In genomic region chr9:58216402-58216801, GRCm38 (mm10) we compare ENCODE assay signal across 10 mouse cellular contexts. TPM values are rescaled to one million over a fixed set of nuclear protein-coding genes. Genes with fewer than 3 reads are reported as not detected.
DNase-seq lines count a peak whose midpoint lies in the region; TF ChIP-seq lines count a peak whose summit lies in the region.
"Had no signal": no experiment of that assay in that cellular context is flagged by ENCODE, and none has a peak within 500 bp of the region (broad histone marks: within the 10 kb centered on the region; RNA-seq: fewer than 3 reads in every experiment).

No protein-coding gene starts in this region.

- H3ac ChIP-seq in myocyte (ENCODE audit: control insufficient read depth, insufficient read length), result no peak overlapping the region

- no peak overlapping the region for H3K27ac ChIP-seq in spleen, adult 2 months (ENCODE audit: insufficient read depth, low read length)
- H3K27ac ChIP-seq in forebrain, embryonic 10.5 days, result 0 out of 2 replicates have a peak overlapping the region, but pooled peaks have one; percentile 30
- H3K27ac ChIP-seq: heart, embryonic 15.5 days had no signal

- H3K27me3 ChIP-seq in spleen, adult 2 months (ENCODE audit: control insufficient read depth, insufficient read depth, low read length), result no peaks in the 10 kb centered on the region
- peaks cover 9% of the 10 kb centered on the region; the same call in 1 of the 2 replicates for H3K27me3 ChIP-seq in forebrain, embryonic 10.5 days (ENCODE audit: poor library complexity, severe bottlenecking)
- no peaks in the 10 kb centered on the region for H3K27me3 ChIP-seq in myocyte (ENCODE audit: control insufficient read depth, insufficient read depth, insufficient read length)
- H3K27me3 ChIP-seq: heart, embryonic 15.5 days had no signal

- no peak overlapping the region for H3K4me2 ChIP-seq in myocyte (ENCODE audit: low read depth)
- H3K4me2 ChIP-seq: heart, embryonic 15.5 days had no signal

- H3K9me3 ChIP-seq in forebrain, embryonic 10.5 days, result no peaks in the 10 kb centered on the region
- H3K9me3 ChIP-seq: heart, embryonic 15.5 days; megakaryocyte, embryonic 14.5 days had no signal

- H3K4me3 ChIP-seq in spleen, adult 2 months (ENCODE audit: extremely low read depth, insufficient read depth, insufficient read length), result no peak overlapping the region
- no peak overlapping the region for H3K4me3 ChIP-seq in forebrain, embryonic 10.5 days
- no peak overlapping the region for H3K4me3 ChIP-seq in myocyte
- H3K4me3 ChIP-seq: heart, embryonic 15.5 days; megakaryocyte, embryonic 14.5 days had no signal

- no peaks in the 10 kb centered on the region for H3K79me2 ChIP-seq in myocyte (ENCODE audit: control insufficient read depth, insufficient read depth)

- peak; percentile 22; the same call in 1 of the 2 replicates for TF ChIP-seq CTCF in spleen, adult 2 months (IDR thresholded peaks at IDR 0.05; ENCODE audit: extremely low read depth, insufficient read depth, insufficient read length, insufficient replicate concordance)

- peaks cover 22% of the 10 kb centered on the region for H3K36me3 ChIP-seq in spleen, adult 2 months (ENCODE audit: control insufficient read depth, insufficient read depth, low read length)
- H3K36me3 ChIP-seq in forebrain, embryonic 10.5 days (replicated peaks), result peaks cover 15% of the 10 kb centered on the region
- H3K36me3 ChIP-seq in myocyte (ENCODE audit: control insufficient read depth, insufficient read depth), result peaks cover 7% of the 10 kb centered on the region

- no peak for TF ChIP-seq POLR2A in spleen, adult 2 months (IDR thresholded peaks at IDR 0.05; ENCODE audit: low read depth, low read length)
- no peak for TF ChIP-seq POLR2A in myocyte (IDR thresholded peaks at IDR 0.05; ENCODE audit: insufficient read length, low read depth)

- H3K4me1 ChIP-seq in spleen, adult 2 months (ENCODE audit: control insufficient read depth, insufficient read depth, insufficient read length), result no peaks in the 10 kb centered on the region
- peaks cover 31% of the 10 kb centered on the region for H3K4me1 ChIP-seq in forebrain, embryonic 10.5 days

- WGBS in spleen, adult 2 months, result 71% methylated on average over 6 of the region's 6 CpGs
- whole genome bisulfite sequencing in forebrain, embryonic 10.5 days, result 41% methylated on average over 6 of the region's 6 CpGs

- peak; percentile 77 to 81 for DNase-seq in cerebellum, postnatal 10 days
- no peak for DNase-seq in cerebellum, adult 11-12 months
- no peak for DNase-seq in spleen, adult 2 months (ENCODE audit: low read depth in 1 of 2, low spot score in 2 of 2)
- no peak for DNase-seq in spleen, adult 18-20 months
- peak; percentile 44 for DNase-seq in forebrain, embryonic 10.5 days (ENCODE audit: extremely low spot score, low spot score)
- peak; percentile 76 for DNase-seq in kidney, postnatal 14 days
- DNase-seq in urinary bladder, postnatal 4 days (ENCODE audit: low spot score in 2 of 2), result no peak

TF ChIP-seq in myocyte, 11 proteins besides CTCF, POLR2A, EP300 and RAD21:
- no peak for TF ChIP-seq TCF12 (IDR thresholded peaks at IDR 0.05; ENCODE audit: insufficient read depth, poor library complexity, severe bottlenecking)
- peak; percentile 72 for TF ChIP-seq POLR2AphosphoS2 (IDR thresholded peaks at IDR 0.05; ENCODE audit: insufficient read length, low read depth)
- TF ChIP-seq MYOG (IDR thresholded peaks at IDR 0.05; ENCODE audit: control insufficient read depth in 1 of 3, insufficient read depth in 1 of 3, insufficient read length in 2 of 3, low read depth in 2 of 3), result no peak

RNA-seq across cellular contexts. Expression of gene Islr2, which starts 12.3 kb away (rescaled TPM):
- 0.28 and 0.67 TPM in 2 replicates for polyA plus RNA-seq in spleen, adult 2 months (2012; rRNA removed)
- 2.2 and 3.6 TPM in 2 replicates for polyA plus RNA-seq in forebrain, embryonic 10.5 days (2016; fragmentation: Nextera tagmentation; extraction: Ambion mirVana)
- 0.32 TPM for polyA plus RNA-seq in myocyte (2012; fragmentation: generic; extraction: Trizol)
- polyA plus RNA-seq: heart, embryonic 15.5 days had no signal

RNA-seq across cellular contexts. Expression of gene Islr, which starts 12.3 kb away (rescaled TPM):
- 21.9 and 27.7 TPM in 2 replicates for polyA plus RNA-seq in spleen, adult 2 months (2012; rRNA removed)
- 4.0 and 4.6 TPM in 2 replicates for polyA plus RNA-seq in forebrain, embryonic 10.5 days (2016; fragmentation: Nextera tagmentation; extraction: Ambion mirVana)
- 30.3 TPM for polyA plus RNA-seq in myocyte (2012; fragmentation: generic; extraction: Trizol)

RNA-seq across cellular contexts. Expression of gene Pml, which starts 33.2 kb away (rescaled TPM):
- polyA plus RNA-seq in spleen, adult 2 months (2012; rRNA removed), result 91.6 and 121 TPM in 2 replicates
- polyA plus RNA-seq in forebrain, embryonic 10.5 days (2016; fragmentation: Nextera tagmentation; extraction: Ambion mirVana), result 13.7 and 14.4 TPM in 2 replicates
- polyA plus RNA-seq in myocyte (2012; fragmentation: generic; extraction: Trizol), result 15.5 TPM

RNA-seq across cellular contexts. Expression of gene Stoml1, which starts 36.6 kb away (rescaled TPM):
- polyA plus RNA-seq in spleen, adult 2 months (2012; rRNA removed), result 55.5 and 63.5 TPM in 2 replicates
- 24.8 and 28.8 TPM in 2 replicates for polyA plus RNA-seq in forebrain, embryonic 10.5 days (2016; fragmentation: Nextera tagmentation; extraction: Ambion mirVana)
- 37.9 TPM for polyA plus RNA-seq in myocyte (2012; fragmentation: generic; extraction: Trizol)

Comparison
In these comparisons a context has a peak if more than half of its experiments do, and no peak if none do; other contexts are left out.
1. DNase-seq: peak in cerebellum, postnatal 10 days (2 of 2), forebrain, embryonic 10.5 days (single experiment) and kidney, postnatal 14 days (single experiment); none in cerebellum, adult 11-12 months (single experiment), spleen, adult 2 months (0 of 2), spleen, adult 18-20 months (0 of 2) and urinary bladder, postnatal 4 days (0 of 2).